Mouse (Mus musculus): ENCODE results near the gene Aff3. TPM values are rescaled to one million over a fixed set of nuclear protein-coding genes. Genes with fewer than 3 reads are reported as not detected.

Aff3 gene
- polyA plus RNA-seq, 1 experiment from 2014 or later: 2.1 TPM

- no peaks in the 10 kb centered on the region for H3K4me1 ChIP-seq (replicated peaks; ENCODE audit: control insufficient read depth, insufficient read depth, low read length)
- ATAC-seq: no peak
- WGBS: 72% methylated on average over 8 of the region's 8 CpGs
Observed at GRCm38 (mm10) chr1:38369166-38369565, 295.6 kb downstream of the Aff3 start.

DNA sequence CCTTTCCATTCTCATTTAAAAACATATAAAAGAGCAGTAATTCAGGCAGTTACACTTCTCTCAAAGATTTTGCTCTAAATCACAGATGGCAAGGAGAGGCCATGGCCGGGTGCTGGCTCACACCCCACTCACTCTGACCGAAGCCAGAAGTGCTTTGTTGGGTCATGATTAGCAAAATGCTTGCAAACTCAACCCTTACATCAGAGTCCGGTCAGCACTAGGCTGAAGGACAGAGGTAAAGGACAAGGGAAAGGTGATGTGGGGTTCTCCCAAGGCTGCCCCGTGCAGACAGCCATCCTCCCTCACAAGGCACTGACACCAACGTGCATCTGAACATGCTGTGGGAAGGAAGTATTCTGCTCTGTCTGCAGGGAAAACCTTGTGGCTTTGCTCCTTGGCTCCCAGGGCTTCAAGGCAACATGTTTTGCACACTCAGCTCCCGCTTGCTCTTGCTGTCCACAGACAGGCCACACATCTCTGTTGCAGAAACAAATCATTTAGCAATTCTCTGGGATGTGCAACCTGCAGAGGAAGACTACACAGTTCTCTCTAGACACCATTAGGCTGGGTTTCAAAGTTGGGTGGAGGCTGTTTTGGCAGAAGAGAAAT lies 296.6 kb downstream of the Aff3 start:
- Histone ChIP-seq H3K9me3 (ENCODE audit: control insufficient read depth) (no peaks in the 10 kb centered on the region), H3K9ac (ENCODE audit: low read depth, low read length) (no peak overlapping the region), H3K4me2 (replicated peaks; ENCODE audit: low read depth) (no peak overlapping the region), H3K4me1 (replicated peaks; ENCODE audit: control insufficient read depth, insufficient read depth, low read length) (no peaks in the 10 kb centered on the region), H3K4me3 (ENCODE audit: low read depth, low read length) (no peak overlapping the region), H3K27ac (ENCODE audit: low read depth, low read length) (no peak overlapping the region), H3K36me3 (ENCODE audit: control insufficient read depth, insufficient read depth) (no peaks in the 10 kb centered on the region), H3K27me3 (replicated peaks; ENCODE audit: control insufficient read depth, insufficient read depth, low read length) (no peaks in the 10 kb centered on the region)
- no peak for ATAC-seq
- WGBS: 80% methylated on average over 6 of the region's 6 CpGs
- no peak for TF ChIP-seq CTCF (IDR thresholded peaks at IDR 0.05; ENCODE audit: low read depth)

More at GRCm38 (mm10) chr1:38369166-38369565, 295.6 kb downstream of the Aff3 start:
- H3K27ac ChIP-seq (ENCODE audit: low read depth, low read length): no peak overlapping the region
- H3K36me3 ChIP-seq (ENCODE audit: control insufficient read depth, insufficient read depth): no peaks in the 10 kb centered on the region
- H3K4me3 ChIP-seq (ENCODE audit: low read depth, low read length): no peak overlapping the region
- no peak overlapping the region for H3K4me2 ChIP-seq (replicated peaks; ENCODE audit: low read depth)
- no peak overlapping the region for H3K9ac ChIP-seq (ENCODE audit: low read depth, low read length)
- no peaks in the 10 kb centered on the region for H3K27me3 ChIP-seq (replicated peaks; ENCODE audit: control insufficient read depth, insufficient read depth, low read length)
- H3K9me3 ChIP-seq (ENCODE audit: control insufficient read depth): no peaks in the 10 kb centered on the region
- no peak for TF ChIP-seq CTCF (IDR thresholded peaks at IDR 0.05; ENCODE audit: low read depth)

- no peak for TF ChIP-seq CTCF (IDR thresholded peaks at IDR 0.05; ENCODE audit: low read depth)
- H3K27me3 ChIP-seq (replicated peaks; ENCODE audit: control insufficient read depth, insufficient read depth, low read length): no peaks in the 10 kb centered on the region
- no peaks in the 10 kb centered on the region for H3K9me3 ChIP-seq (ENCODE audit: control insufficient read depth)
- H3K9ac ChIP-seq (ENCODE audit: low read depth, low read length): no peak overlapping the region
- no peak overlapping the region for H3K27ac ChIP-seq (ENCODE audit: low read depth, low read length)
- H3K4me3 ChIP-seq (ENCODE audit: low read depth, low read length): no peak overlapping the region
- H3K4me2 ChIP-seq (replicated peaks; ENCODE audit: low read depth): no peak overlapping the region
- no peaks in the 10 kb centered on the region for H3K4me1 ChIP-seq (replicated peaks; ENCODE audit: control insufficient read depth, insufficient read depth, low read length)
- ATAC-seq: no peak
- 96% methylated on average over 14 of the region's 14 CpGs for WGBS
- no peaks in the 10 kb centered on the region for H3K36me3 ChIP-seq (ENCODE audit: control insufficient read depth, insufficient read depth)
Observed at GRCm38 (mm10) chr1:38367404-38368080, 297.2 kb downstream of the Aff3 start.

DNA sequence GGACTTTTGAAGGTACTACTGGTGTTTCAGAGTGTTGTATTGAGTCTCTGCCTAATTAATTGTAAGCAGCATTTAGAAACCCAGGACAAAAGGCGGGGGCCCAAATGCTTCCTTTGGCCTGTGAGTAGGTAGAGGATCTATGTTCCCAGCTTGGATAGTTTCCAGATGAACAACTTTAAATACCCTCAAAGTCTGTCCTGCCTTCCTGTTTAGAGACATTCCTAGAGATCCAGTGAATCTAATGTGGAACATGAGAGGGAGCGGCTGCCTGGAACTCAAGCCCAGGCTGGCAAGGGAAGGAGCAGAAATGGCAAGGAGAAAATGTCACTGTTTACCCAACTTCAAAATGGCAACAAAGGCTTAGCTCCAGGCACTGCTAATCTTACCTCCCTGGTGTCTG lies 300.9 kb downstream of the Aff3 start:
- no peaks in the 10 kb centered on the region for H3K9me3 ChIP-seq (ENCODE audit: control insufficient read depth)
- H3K4me3 ChIP-seq (ENCODE audit: low read depth, low read length): no peak overlapping the region
- H3K9ac ChIP-seq (ENCODE audit: low read depth, low read length): no peak overlapping the region
- no peak overlapping the region for H3K4me2 ChIP-seq (replicated peaks; ENCODE audit: low read depth)
- H3K27ac ChIP-seq (ENCODE audit: low read depth, low read length): no peak overlapping the region
- no peaks in the 10 kb centered on the region for H3K36me3 ChIP-seq (ENCODE audit: control insufficient read depth, insufficient read depth)
- no peak for TF ChIP-seq CTCF (IDR thresholded peaks at IDR 0.05; ENCODE audit: low read depth)
- no peaks in the 10 kb centered on the region for H3K27me3 ChIP-seq (replicated peaks; ENCODE audit: control insufficient read depth, insufficient read depth, low read length)
- WGBS: 91% methylated on average over 2 of the region's 2 CpGs
- no peak for ATAC-seq
- no peaks in the 10 kb centered on the region for H3K4me1 ChIP-seq (replicated peaks; ENCODE audit: control insufficient read depth, insufficient read depth, low read length)

- ATAC-seq: no peak
- H3K27ac ChIP-seq (ENCODE audit: low read depth, low read length): no peak overlapping the region
- no peaks in the 10 kb centered on the region for H3K4me1 ChIP-seq (replicated peaks; ENCODE audit: control insufficient read depth, insufficient read depth, low read length)
- no peak overlapping the region for H3K4me2 ChIP-seq (replicated peaks; ENCODE audit: low read depth)
- TF ChIP-seq CTCF (IDR thresholded peaks at IDR 0.05; ENCODE audit: low read depth): no peak
- 91% methylated on average over 3 of the region's 3 CpGs for WGBS
- H3K9ac ChIP-seq (ENCODE audit: low read depth, low read length): no peak overlapping the region
- no peaks in the 10 kb centered on the region for H3K36me3 ChIP-seq (ENCODE audit: control insufficient read depth, insufficient read depth)
- no peaks in the 10 kb centered on the region for H3K9me3 ChIP-seq (ENCODE audit: control insufficient read depth)
- no peaks in the 10 kb centered on the region for H3K27me3 ChIP-seq (replicated peaks; ENCODE audit: control insufficient read depth, insufficient read depth, low read length)
- no peak overlapping the region for H3K4me3 ChIP-seq (ENCODE audit: low read depth, low read length)
Observed at GRCm38 (mm10) chr1:38362275-38362674, 302.5 kb downstream of the Aff3 start.

DNA sequence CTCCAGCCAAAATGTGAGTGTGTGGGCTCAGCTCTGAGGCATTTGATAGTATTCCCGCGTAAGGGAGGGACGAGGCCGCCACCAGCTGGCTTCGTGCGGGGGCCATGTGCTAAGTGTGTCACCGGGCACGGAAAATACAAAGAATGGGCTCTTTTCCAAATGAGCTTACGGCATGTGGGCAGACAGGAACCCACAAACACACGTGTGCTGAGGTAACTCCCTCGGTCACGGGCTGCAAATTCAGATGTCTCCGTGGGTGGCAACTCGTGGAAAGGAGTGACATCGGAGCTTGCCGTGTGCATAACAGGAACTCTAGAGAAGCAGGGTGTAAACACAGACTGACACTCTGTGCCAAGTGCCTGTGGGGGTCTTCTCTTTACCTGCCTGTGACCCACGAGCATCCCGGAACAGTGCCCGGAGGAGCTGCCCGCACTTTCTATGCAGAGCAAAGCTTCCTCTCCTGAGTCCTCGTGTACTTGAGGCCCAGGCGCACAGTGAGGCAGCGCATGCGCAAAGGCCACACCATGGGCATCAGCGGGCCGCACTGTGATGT lies 305.9 kb downstream of the Aff3 start:
- Histone ChIP-seq H3K9ac (ENCODE audit: low read depth, low read length) (no peak overlapping the region), H3K9me3 (ENCODE audit: control insufficient read depth) (no peaks in the 10 kb centered on the region), H3K27ac (ENCODE audit: low read depth, low read length) (no peak overlapping the region), H3K4me1 (replicated peaks; ENCODE audit: control insufficient read depth, insufficient read depth, low read length) (0 out of 2 replicates have a peak, but pooled peaks cover 2% of the 10 kb centered on the region), H3K4me2 (replicated peaks; ENCODE audit: low read depth) (no peak overlapping the region), H3K36me3 (ENCODE audit: control insufficient read depth, insufficient read depth) (no peaks in the 10 kb centered on the region), H3K4me3 (ENCODE audit: low read depth, low read length) (no peak overlapping the region), H3K27me3 (replicated peaks; ENCODE audit: control insufficient read depth, insufficient read depth, low read length) (no peaks in the 10 kb centered on the region)
- ATAC-seq: no peak
- WGBS: 76% methylated on average over 26 of the region's 26 CpGs
- TF ChIP-seq CTCF (IDR thresholded peaks at IDR 0.05; ENCODE audit: low read depth): no peak
